In genomic region chr1:133964742-133965141, GRCm38 (mm10) we compare ENCODE assay signal across 17 mouse cellular contexts. TPM values are rescaled to one million over a fixed set of nuclear protein-coding genes. Genes with fewer than 3 reads are reported as not detected.
DNase-seq lines count a peak whose midpoint lies in the region; ATAC-seq and TF ChIP-seq lines count a peak whose summit lies in the region.
"Had no signal": no experiment of that assay in that cellular context is flagged by ENCODE, and none has a peak within 500 bp of the region (broad histone marks: within the 10 kb centered on the region; RNA-seq: fewer than 3 reads in every experiment).

No protein-coding gene starts in this region.

- DNase-seq in kidney, postnatal 0 days (ENCODE audit: low spot score): no peak
- no peak for DNase-seq in kidney, postnatal 4 days
- DNase-seq in MEL-GATA-1-ER (ENCODE audit: extremely low read depth, low read depth) (peak; percentile 48), adipocyte (ENCODE audit: low spot score) (no peak)
- DNase-seq in limb, embryonic 14.5 days (ENCODE audit: low spot score): no peak
- no peak for DNase-seq in spleen, postnatal 10 days (ENCODE audit: low spot score in 2 of 2)
- DNase-seq: cerebellum, adult 11 months; cerebellum, postnatal 36 days; heart, postnatal 36 days; layer of hippocampus, adult 9-11 months; liver, postnatal 0 days; right cerebral cortex, postnatal 25 days; thymus, postnatal 36 days had no signal

- 62% methylated on average over 5 of the region's 5 CpGs for WGBS in kidney, postnatal 0 days
- 66% methylated on average over 5 of the region's 5 CpGs for WGBS in embryonic facial prominence, embryonic 12.5 days
- 48% methylated on average over 5 of the region's 5 CpGs for WGBS in limb, embryonic 14.5 days

- no peak for TF ChIP-seq CTCF in kidney, postnatal 0 days (IDR thresholded peaks at IDR 0.05; ENCODE audit: low read depth)

- no peaks in the 10 kb centered on the region for H3K27me3 ChIP-seq in kidney, postnatal 0 days (ENCODE audit: insufficient read depth, low read length)
- H3K27me3 ChIP-seq in embryonic facial prominence, embryonic 12.5 days: 0 out of 2 replicates have a peak, but pooled peaks cover 2% of the 10 kb centered on the region
- no peaks in the 10 kb centered on the region for H3K27me3 ChIP-seq in limb, embryonic 14.5 days (ENCODE audit: control insufficient read depth, insufficient read depth, low read length)
- H3K27me3 ChIP-seq: Patski had no signal

- TF ChIP-seq POLR2A in limb, embryonic 14.5 days (IDR thresholded peaks at IDR 0.05; ENCODE audit: borderline replicate concordance, extremely low read depth, insufficient read depth, insufficient read length): no peak

- peak overlapping the region; percentile 71 for H3K27ac ChIP-seq in kidney, postnatal 0 days
- H3K27ac ChIP-seq in embryonic facial prominence, embryonic 12.5 days: peak overlapping the region; percentile 60; the same call in 1 of the 2 replicates
- H3K27ac ChIP-seq in limb, embryonic 14.5 days (replicated peaks; ENCODE audit: low read depth, low read length): peak overlapping the region; percentile 65
- H3K27ac ChIP-seq: hindbrain, postnatal 0 days; midbrain, embryonic 10.5 days had no signal

- H3K9ac ChIP-seq in kidney, postnatal 0 days (ENCODE audit: low read depth, low read length): 0 out of 2 replicates have a peak overlapping the region, but pooled peaks have one; percentile 0
- H3K9ac ChIP-seq in embryonic facial prominence, embryonic 12.5 days: no peak overlapping the region
- H3K9ac ChIP-seq in limb, embryonic 14.5 days (ENCODE audit: low read depth, low read length, severe bottlenecking): no peak overlapping the region
- H3K9ac ChIP-seq: liver, postnatal 0 days had no signal

- no peaks in the 10 kb centered on the region for H3K9me3 ChIP-seq in kidney, postnatal 0 days (replicated peaks; ENCODE audit: low read length)
- no peaks in the 10 kb centered on the region for H3K9me3 ChIP-seq in embryonic facial prominence, embryonic 12.5 days
- H3K9me3 ChIP-seq in limb, embryonic 14.5 days (ENCODE audit: control insufficient read depth, low read length): no peaks in the 10 kb centered on the region
- H3K9me3 ChIP-seq: midbrain, embryonic 10.5 days had no signal

- peaks cover 30% of the 10 kb centered on the region for H3K4me1 ChIP-seq in kidney, postnatal 0 days (replicated peaks; ENCODE audit: insufficient read depth, low read length)
- H3K4me1 ChIP-seq in embryonic facial prominence, embryonic 12.5 days: peaks cover 14% of the 10 kb centered on the region
- H3K4me1 ChIP-seq in limb, embryonic 14.5 days (ENCODE audit: control insufficient read depth, insufficient read depth, low read length): peaks cover 27% of the 10 kb centered on the region

- no peaks in the 10 kb centered on the region for H3K36me3 ChIP-seq in kidney, postnatal 0 days (ENCODE audit: insufficient read depth, low read length)
- no peaks in the 10 kb centered on the region for H3K36me3 ChIP-seq in embryonic facial prominence, embryonic 12.5 days
- no peaks in the 10 kb centered on the region for H3K36me3 ChIP-seq in limb, embryonic 14.5 days (ENCODE audit: control insufficient read depth, insufficient read depth, low read length)
- H3K36me3 ChIP-seq: midbrain, embryonic 10.5 days had no signal

- no peak for ATAC-seq in kidney, postnatal 0 days (replicated peaks; ENCODE audit: low FRiP score, low read depth)
- no peak for ATAC-seq in embryonic facial prominence, embryonic 12.5 days (ENCODE audit: insufficient number of reproducible peaks, insufficient read depth, low FRiP score, low TSS enrichment)
- ATAC-seq in limb, embryonic 14.5 days (ENCODE audit: low FRiP score, low read depth): no peak
- ATAC-seq: hindbrain, postnatal 0 days; liver, postnatal 0 days; Patski had no signal

- no peak overlapping the region for H3K4me2 ChIP-seq in kidney, postnatal 0 days (ENCODE audit: low read length)
- no peak overlapping the region for H3K4me2 ChIP-seq in embryonic facial prominence, embryonic 12.5 days (replicated peaks)
- H3K4me2 ChIP-seq in limb, embryonic 14.5 days (replicated peaks; ENCODE audit: low read depth, low read length, severe bottlenecking): no peak overlapping the region

- no peak overlapping the region for H3K4me3 ChIP-seq in kidney, postnatal 0 days (replicated peaks; ENCODE audit: low read depth, low read length)
- H3K4me3 ChIP-seq in embryonic facial prominence, embryonic 12.5 days: no peak overlapping the region
- H3K4me3 ChIP-seq in limb, embryonic 14.5 days (replicated peaks; ENCODE audit: low read length): no peak overlapping the region
- H3K4me3 ChIP-seq: midbrain, embryonic 10.5 days had no signal

RNA-seq across cellular contexts. Expression of gene Prelp, which starts 43.5 kb away (rescaled TPM):
- polyA plus RNA-seq in kidney, postnatal 0 days (2015; fragmentation: Nextera tagmentation; extraction: Ambion mirVana): 2.2 TPM in 2 replicates
- polyA plus RNA-seq in embryonic facial prominence, embryonic 12.5 days (2016; fragmentation: Nextera tagmentation; extraction: Ambion mirVana): 1.9 and 2.2 TPM in 2 replicates
- 24.5 and 30.3 TPM in 2 replicates for polyA plus RNA-seq in limb, embryonic 14.5 days (2012; rRNA removed)
- 13.9 TPM in 2 replicates for polyA plus RNA-seq in limb, embryonic 14.5 days (2014; fragmentation: Nextera tagmentation; extraction: Ambion mirVana)

RNA-seq across cellular contexts. Expression of gene Optc, which starts 56.9 kb away (rescaled TPM):
- polyA plus RNA-seq in kidney, postnatal 0 days (2015; fragmentation: Nextera tagmentation; extraction: Ambion mirVana): 0.39 and 0.40 TPM in 2 replicates
- polyA plus RNA-seq in embryonic facial prominence, embryonic 12.5 days (2016; fragmentation: Nextera tagmentation; extraction: Ambion mirVana): 1.1 and 1.3 TPM in 2 replicates
- 2.4 and 3.7 TPM in 2 replicates for polyA plus RNA-seq in limb, embryonic 14.5 days (2012; rRNA removed)
- polyA plus RNA-seq in limb, embryonic 14.5 days (2014; fragmentation: Nextera tagmentation; extraction: Ambion mirVana): 1.0 and 1.1 TPM in 2 replicates
